Mouse (Mus musculus): ENCODE results near the gene Pus1. TPM values are rescaled to one million over a fixed set of nuclear protein-coding genes. Genes with fewer than 3 reads are reported as not detected.

The Pus1 gene
- polyA plus RNA-seq, 1 experiment from 2014 or later: 33.1 TPM

GRCm38 (mm10) chr5:110735606-110736005 lies 44.9 kb downstream of the Pus1 start:
- no peak overlapping the region for H3K4me3 ChIP-seq
- no peaks in the 10 kb centered on the region for H3K27me3 ChIP-seq
- no peaks in the 10 kb centered on the region for H3K9me3 ChIP-seq
- 89% methylated on average over 1 of the region's 1 CpGs for WGBS
- ATAC-seq (ENCODE audit: insufficient number of reproducible peaks, low FRiP score, low TSS enrichment, low read depth): no peak
- H3K9ac ChIP-seq: no peak overlapping the region
- no peak overlapping the region for H3K27ac ChIP-seq
- no peaks in the 10 kb centered on the region for H3K4me1 ChIP-seq
- H3K4me2 ChIP-seq: no peak overlapping the region
- peaks cover 66% of the 10 kb centered on the region for H3K36me3 ChIP-seq

DNA sequence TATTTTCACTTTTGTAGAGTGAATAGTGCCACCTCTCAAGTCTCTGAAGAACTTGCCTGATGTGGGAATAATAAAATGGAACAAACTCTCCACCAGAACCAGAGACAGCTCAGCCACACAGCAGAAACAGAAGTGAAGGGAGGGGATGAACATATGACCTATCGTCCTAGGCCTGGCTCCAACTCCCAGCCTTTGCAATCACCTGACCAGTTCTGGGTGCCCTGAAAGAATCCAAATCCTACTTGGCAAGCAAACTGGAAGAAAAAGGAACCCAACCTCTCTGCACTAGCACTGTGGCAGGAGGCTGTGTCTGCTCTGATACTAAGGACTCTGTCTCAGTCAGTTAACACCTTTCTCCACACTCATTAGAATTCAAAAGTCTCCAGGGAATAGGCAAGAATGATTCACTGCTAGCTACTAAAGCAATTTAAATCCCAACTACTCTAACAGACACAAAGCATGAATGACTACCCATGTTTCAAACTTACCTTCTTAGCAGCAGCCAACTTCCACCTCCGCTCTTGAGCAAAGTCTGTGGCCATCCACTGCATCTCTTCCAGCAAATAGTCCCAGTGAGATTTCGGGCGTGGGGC lies 47.1 kb downstream of the Pus1 start:
- Histone ChIP-seq H3K4me1 (no peaks in the 10 kb centered on the region), H3K9ac (no peak overlapping the region), H3K4me3 (no peak overlapping the region), H3K27ac (no peak overlapping the region), H3K27me3 (no peaks in the 10 kb centered on the region), H3K36me3 (peaks cover 65% of the 10 kb centered on the region), H3K9me3 (no peaks in the 10 kb centered on the region), H3K4me2 (no peak overlapping the region)
- ATAC-seq (ENCODE audit: insufficient number of reproducible peaks, low FRiP score, low TSS enrichment, low read depth): no peak
- WGBS: 87% methylated on average over 4 of the region's 4 CpGs

GRCm38 (mm10) chr5:110731227-110731626 lies 49.2 kb downstream of the Pus1 start:
- Histone ChIP-seq H3K4me1 (no peaks in the 10 kb centered on the region), H3K4me3 (no peak overlapping the region), H3K9me3 (no peaks in the 10 kb centered on the region), H3K27ac (no peak overlapping the region), H3K36me3 (peaks cover 66% of the 10 kb centered on the region), H3K4me2 (no peak overlapping the region), H3K9ac (no peak overlapping the region), H3K27me3 (no peaks in the 10 kb centered on the region)
- ATAC-seq (ENCODE audit: insufficient number of reproducible peaks, low FRiP score, low TSS enrichment, low read depth): no peak
- 91% methylated on average over 2 of the region's 2 CpGs for WGBS

DNA sequence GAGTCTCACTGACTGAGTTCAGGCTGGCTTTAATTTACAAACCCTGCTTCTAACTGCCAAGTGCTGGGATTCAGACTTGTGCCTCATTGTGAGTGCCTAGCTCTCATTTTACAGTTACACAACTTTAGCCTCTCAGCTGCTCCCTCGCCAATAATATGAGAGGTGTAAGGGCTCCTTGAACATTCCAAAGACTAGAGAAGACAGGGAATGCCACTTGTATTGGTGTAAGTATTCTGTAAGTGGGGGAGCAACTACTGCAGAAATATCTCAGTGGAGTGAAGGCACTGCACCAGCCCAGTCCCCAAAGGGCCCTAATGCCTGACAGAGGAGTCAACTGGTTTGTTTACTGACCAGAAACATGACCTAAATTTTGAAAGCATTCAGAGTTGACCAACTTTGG lies 52.6 kb downstream of the Pus1 start:
- Histone ChIP-seq H3K36me3 (peaks cover 74% of the 10 kb centered on the region), H3K27ac (no peak overlapping the region), H3K4me3 (no peak overlapping the region), H3K4me1 (no peaks in the 10 kb centered on the region), H3K9ac (no peak overlapping the region), H3K27me3 (no peaks in the 10 kb centered on the region), H3K9me3 (no peaks in the 10 kb centered on the region), H3K4me2 (no peak overlapping the region)
- WGBS: 89% methylated on average over 1 of the region's 1 CpGs
- ATAC-seq (ENCODE audit: insufficient number of reproducible peaks, low FRiP score, low TSS enrichment, low read depth): no peak

Other genes with a start within 250 kb of the Pus1 start
- gene Galnt9, start 236.3 kb downstream of the Pus1 start, polyA plus RNA-seq (2015; fragmentation: Nextera tagmentation; extraction: Ambion mirVana): 3.8 and 3.9 TPM in 2 replicates
- gene Noc4l, start 127.2 kb downstream of the Pus1 start, polyA plus RNA-seq (2015; fragmentation: Nextera tagmentation; extraction: Ambion mirVana): 46.2 and 46.5 TPM in 2 replicates
- 21.5 and 23.2 TPM in 2 replicates for gene Ddx51, start 127.2 kb downstream of the Pus1 start, polyA plus RNA-seq (2015; fragmentation: Nextera tagmentation; extraction: Ambion mirVana)
- 39.1 and 44.4 TPM in 2 replicates for gene Ep400, start 9.9 kb downstream of the Pus1 start, polyA plus RNA-seq (2015; fragmentation: Nextera tagmentation; extraction: Ambion mirVana)
- 15.2 and 17.6 TPM in 2 replicates for gene Ulk1, start 29.4 kb upstream of the Pus1 start, polyA plus RNA-seq (2015; fragmentation: Nextera tagmentation; extraction: Ambion mirVana)
- 24.6 and 25.9 TPM in 2 replicates for gene Hscb, start 59.1 kb upstream of the Pus1 start, polyA plus RNA-seq (2015; fragmentation: Nextera tagmentation; extraction: Ambion mirVana)
- gene Chek2, start 59.3 kb upstream of the Pus1 start, polyA plus RNA-seq (2015; fragmentation: Nextera tagmentation; extraction: Ambion mirVana): 20.0 and 20.7 TPM in 2 replicates
- gene Ttc28, start 99.1 kb upstream of the Pus1 start, polyA plus RNA-seq (2015; fragmentation: Nextera tagmentation; extraction: Ambion mirVana): 12.4 and 14.7 TPM in 2 replicates